Mouse (Mus musculus) liver, adult 2 months (tissue): ENCODE measurements around the gene Rufy3. TPM values are rescaled to one million over a fixed set of nuclear protein-coding genes. Genes with fewer than 3 reads are reported as not detected.

Experiments
- DNase-seq: peaks from one replicate; pipeline ENCODE4 v3.0.0-alpha.2; 2011; ENCODE audit warnings: low read depth, low spot score; ENCODE audit errors: extremely low read depth
- H3K27ac ChIP-seq: fragments of 200-500 bp; replicated peaks from 2 replicates; pipeline ENCODE4 v1.5.1; 2012; ENCODE audit warnings: low read depth, mild to moderate bottlenecking, control low read depth, inconsistent platforms, low read length; ENCODE audit not compliant: insufficient read depth
- H3K27me3 ChIP-seq: fragments of 200-500 bp; 2 replicates; pipeline ENCODE4 v1.6.1; 2012; ENCODE audit warnings: mild to moderate bottlenecking, moderate library complexity, low read length, inconsistent platforms; ENCODE audit not compliant: control insufficient read depth, insufficient read depth
- H3K36me3 ChIP-seq: fragments of 200-500 bp; 2 replicates; pipeline ENCODE4 v1.6.1; 2012; ENCODE audit warnings: low read length, inconsistent platforms; ENCODE audit not compliant: control insufficient read depth, insufficient read depth
- H3K4me1 ChIP-seq: fragments of 200-500 bp; 2 replicates; pipeline ENCODE4 v1.6.1; 2011; ENCODE audit warnings: low read length; ENCODE audit not compliant: control insufficient read depth, insufficient read depth
- H3K4me3 ChIP-seq: fragments of 200-500 bp; 2 replicates; pipeline ENCODE4 v1.5.1; 2011; ENCODE audit warnings: low read depth, mild to moderate bottlenecking, control low read depth, low read length, moderate library complexity; ENCODE audit not compliant: insufficient read depth
- H3K79me2 ChIP-seq: fragments of 200-500 bp; 2 replicates; pipeline ENCODE4 v1.6.1; 2012; ENCODE audit warnings: inconsistent platforms, mild to moderate bottlenecking, low read length, moderate library complexity; ENCODE audit not compliant: control insufficient read depth, insufficient read depth
- H3K9ac ChIP-seq: fragments of 200-500 bp; 2 replicates; pipeline ENCODE4 v1.6.1; 2012; ENCODE audit warnings: low read depth, mild to moderate bottlenecking, control low read depth, inconsistent platforms, low read length
- CTCF ChIP-seq: fragments of 200-500 bp; IDR thresholded peaks from 2 replicates; pipeline ENCODE4 v1.5.1; 2011; ENCODE audit warnings: low read depth, low read length, control low read depth
- POLR2A ChIP-seq: fragments of 200-500 bp; IDR thresholded peaks from 2 replicates; pipeline ENCODE4 v1.6.1; 2011; ENCODE audit warnings: low read length, control low read depth; ENCODE audit not compliant: insufficient read depth; ENCODE audit errors: extremely low read depth
- WGBS: fragments of 180-500 bp; shearing (Covaris S2); methylation state at CpG from one replicate; pipeline ENCODE4 v1.1.7; 2018; 5-methylcytosine and 5-hydroxymethylcytosine counted together
- polyA plus RNA-seq: library from polyadenylated mRNA; depleted of rRNA; stranded (reverse); fragments of >200 nt; gene quantifications from 2 replicates; pipeline ENCODE4 v1.2.3, GENCODE M21; 2012
- total RNA-seq: library from RNA; depleted of rRNA; stranded (reverse); fragments of >200 nt; gene quantifications from 2 replicates; pipeline ENCODE4 v1.2.3, GENCODE M21; 2014

Gene Rufy3
- total and polyA plus RNA-seq, 2 experiments = 9.7 to 31.6 TPM

DNA sequence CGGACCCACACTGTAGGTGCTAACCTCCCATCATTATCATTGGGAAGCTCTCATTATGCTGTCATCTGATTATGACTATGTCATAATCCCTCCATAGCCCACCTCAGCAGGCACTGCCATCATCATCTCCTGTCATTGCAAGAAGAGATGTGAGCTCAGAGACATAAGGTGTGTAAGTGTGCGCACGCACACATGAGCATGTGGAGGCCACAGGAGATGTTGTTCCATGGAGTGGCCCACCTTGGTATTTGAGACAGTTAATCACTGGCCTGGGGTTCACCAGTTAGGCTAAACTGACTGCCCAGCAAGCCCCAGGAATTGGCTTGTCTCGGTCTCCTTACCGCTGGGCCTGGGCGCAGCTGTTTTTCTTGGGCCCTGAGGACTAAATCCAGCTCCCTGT, 16.5 kb downstream of the Rufy3 start:
- H3K4me1 ChIP-seq = peaks cover 12% of the 10 kb centered on the region
- H3K79me2 ChIP-seq = peaks cover 17% of the 10 kb centered on the region
- 98% methylated on average over 6 of the region's 6 CpGs for WGBS
- H3K36me3 ChIP-seq = no peaks in the 10 kb centered on the region
- TF ChIP-seq CTCF (no peak), POLR2A (no peak)
- no peak for DNase-seq
- H3K4me3 ChIP-seq = no peak overlapping the region
- H3K9ac ChIP-seq = no peak overlapping the region
- H3K27me3 ChIP-seq = no peaks in the 10 kb centered on the region
- H3K27ac ChIP-seq = peak overlapping the region; percentile 69

DNA sequence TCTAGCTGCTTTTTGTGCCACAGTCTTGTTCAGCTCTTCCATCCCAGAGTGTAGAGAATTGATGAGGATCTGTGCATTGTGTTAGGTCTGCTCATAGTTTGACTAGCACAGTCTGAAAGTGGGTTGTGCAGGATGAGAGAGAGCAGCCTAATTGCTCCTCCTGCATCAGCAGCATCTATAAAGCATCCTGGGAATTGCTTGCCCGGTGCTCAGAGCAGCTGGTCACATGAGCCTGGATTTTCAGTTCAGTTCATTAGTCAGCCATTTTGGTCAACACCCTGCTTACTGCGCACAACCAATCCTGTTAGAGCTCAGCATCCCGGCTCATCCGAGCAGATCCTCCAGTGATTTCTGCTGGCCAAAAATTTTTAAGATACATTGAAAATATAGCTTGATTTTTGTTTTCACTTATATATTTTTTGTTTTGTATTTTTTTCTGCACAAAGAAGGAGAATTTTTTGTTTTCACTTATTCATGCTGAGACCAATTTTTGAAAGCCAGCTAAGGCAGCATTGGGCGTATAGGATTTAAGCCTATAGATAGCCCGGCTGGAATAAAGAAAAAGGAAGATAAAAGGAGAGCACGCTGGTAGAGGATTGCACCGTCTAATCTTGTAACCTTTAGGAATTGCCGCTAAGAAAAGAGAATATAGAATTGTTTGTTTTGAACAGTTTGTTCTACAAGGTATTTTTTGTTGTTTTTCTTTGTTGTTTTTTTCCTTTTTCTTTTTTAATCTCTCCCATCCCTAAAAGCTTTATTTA, 18.6 kb downstream of the Rufy3 start:
- H3K79me2 ChIP-seq = peaks cover 15% of the 10 kb centered on the region
- H3K4me3 ChIP-seq = no peak overlapping the region
- H3K4me1 ChIP-seq = peaks cover 20% of the 10 kb centered on the region
- H3K27me3 ChIP-seq = no peaks in the 10 kb centered on the region
- no peak overlapping the region for H3K27ac ChIP-seq
- no peak for DNase-seq
- TF ChIP-seq POLR2A (no peak), CTCF (no peak)
- H3K36me3 ChIP-seq = no peaks in the 10 kb centered on the region
- H3K9ac ChIP-seq = no peak overlapping the region
- 74% methylated on average over 9 of the region's 9 CpGs for WGBS

DNA sequence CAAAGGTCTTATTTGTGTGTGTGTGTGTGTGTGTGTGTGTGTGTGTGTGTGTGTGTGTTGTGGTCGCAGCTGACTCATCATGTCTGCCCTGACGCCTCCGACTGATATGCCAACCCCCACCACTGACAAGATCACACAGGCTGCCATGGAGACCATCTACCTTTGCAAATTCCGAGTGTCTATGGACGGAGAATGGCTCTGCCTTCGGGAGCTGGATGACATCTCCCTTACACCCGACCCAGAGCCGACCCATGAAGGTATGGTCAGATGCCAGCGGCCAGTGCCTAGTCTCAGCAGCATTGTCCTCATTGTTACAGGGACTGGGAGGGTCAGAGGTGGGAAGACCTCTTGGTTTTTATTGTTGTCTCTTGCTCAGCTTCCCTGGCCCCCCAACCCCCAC, 19.2 kb downstream of the Rufy3 start:
- 47% methylated on average over 9 of the region's 9 CpGs for WGBS
- Histone ChIP-seq H3K27me3 (no peaks in the 10 kb centered on the region), H3K4me1 (peaks cover 20% of the 10 kb centered on the region), H3K4me3 (no peak overlapping the region), H3K9ac (no peak overlapping the region), H3K27ac (no peak overlapping the region), H3K79me2 (peaks cover 21% of the 10 kb centered on the region), H3K36me3 (no peaks in the 10 kb centered on the region)
- DNase-seq = no peak
- TF ChIP-seq POLR2A (no peak), CTCF (no peak)

DNA sequence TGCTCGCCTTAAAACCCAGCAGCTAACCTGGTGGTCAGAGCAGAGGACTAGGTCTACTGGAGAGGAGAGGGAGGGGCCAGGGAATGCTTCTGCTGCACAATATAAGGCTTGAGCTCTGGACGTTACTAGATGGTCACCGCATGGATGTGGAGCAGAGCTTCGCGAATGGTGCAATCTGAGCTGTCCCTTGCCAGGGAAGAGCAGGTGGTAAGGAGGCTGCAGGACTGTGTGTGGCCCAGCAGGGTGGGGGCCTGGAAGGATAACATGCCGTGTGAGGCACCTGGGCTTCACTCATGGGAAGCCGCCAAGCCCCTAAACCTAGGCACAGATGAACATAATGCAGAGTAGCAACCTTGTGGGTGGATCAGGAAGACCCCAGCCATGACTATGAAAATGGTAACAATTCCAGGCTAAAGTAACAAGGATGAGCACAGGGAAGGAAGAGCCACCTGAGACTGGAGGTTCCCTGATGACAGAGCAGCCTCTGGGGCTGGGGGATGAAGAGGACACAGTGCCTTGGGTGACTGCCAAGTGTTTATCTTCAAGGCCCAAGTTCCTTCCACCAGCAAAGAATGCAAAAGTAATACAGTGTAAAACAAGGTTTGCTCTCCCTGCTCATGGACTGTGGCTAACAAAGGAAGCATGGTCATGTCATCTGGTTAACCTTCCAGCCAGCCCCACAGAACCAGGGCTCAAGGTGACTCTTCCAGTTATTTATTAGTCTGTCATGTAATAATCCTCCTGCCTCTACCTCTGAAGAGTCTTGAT, 21.8 kb downstream of the Rufy3 start:
- H3K27ac ChIP-seq = peak overlapping the region; percentile 59
- no peak overlapping the region for H3K4me3 ChIP-seq
- peak; percentile 45 for DNase-seq

DNA sequence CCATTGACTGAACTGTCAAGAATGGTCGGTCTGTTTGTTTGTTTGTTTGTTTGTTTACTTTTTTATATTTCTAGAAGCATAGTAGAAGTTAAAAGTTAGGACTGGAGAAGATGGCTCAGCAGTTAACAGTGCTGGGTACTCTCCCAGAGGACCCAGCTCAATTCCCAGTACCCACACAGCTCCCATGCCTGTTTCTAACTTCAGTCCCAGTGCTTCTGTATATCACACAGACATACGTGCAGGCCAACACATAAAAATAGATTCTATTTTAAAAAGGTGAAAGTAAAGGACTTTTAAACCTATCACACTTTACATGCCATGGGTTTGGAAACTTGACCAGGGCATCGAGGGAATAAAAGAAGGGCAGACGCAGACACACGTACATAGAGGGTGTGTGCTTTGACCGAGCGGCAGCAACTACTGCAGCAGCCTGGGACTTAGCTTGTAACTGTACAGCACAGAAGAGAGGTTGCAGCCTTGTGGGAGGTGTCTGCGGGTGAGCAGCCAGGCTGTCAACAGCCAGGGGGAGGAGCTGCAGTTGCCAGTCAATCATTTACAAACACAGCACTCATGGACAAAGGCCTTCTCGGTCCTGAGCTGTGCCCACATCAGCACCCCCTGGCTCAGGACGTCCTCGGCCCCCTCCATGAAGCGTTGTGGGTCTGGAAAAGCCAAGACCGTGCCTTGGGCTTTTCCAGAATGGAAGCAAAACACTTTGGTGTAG, 22.5 kb downstream of the Rufy3 start:
- WGBS = 20% methylated on average over 13 of the region's 13 CpGs
- peaks cover 14% of the 10 kb centered on the region for H3K4me1 ChIP-seq
- no peaks in the 10 kb centered on the region for H3K27me3 ChIP-seq
- H3K9ac ChIP-seq = no peak overlapping the region
- TF ChIP-seq POLR2A (peak; percentile 67; the same call in 1 of the 2 replicates), CTCF (no peak)
- no peaks in the 10 kb centered on the region for H3K36me3 ChIP-seq
- H3K79me2 ChIP-seq = peaks cover 14% of the 10 kb centered on the region
- peak; percentile 93 for DNase-seq
- H3K4me3 ChIP-seq = no peak overlapping the region
- H3K27ac ChIP-seq = peak overlapping the region; percentile 59

More for the DNA sequence above, 21.8 kb downstream of the Rufy3 start:
- peaks cover 19% of the 10 kb centered on the region for H3K4me1 ChIP-seq
- no peaks in the 10 kb centered on the region for H3K27me3 ChIP-seq
- TF ChIP-seq POLR2A (no peak), CTCF (no peak)
- no peaks in the 10 kb centered on the region for H3K36me3 ChIP-seq
- H3K79me2 ChIP-seq = peaks cover 17% of the 10 kb centered on the region
- H3K9ac ChIP-seq = no peak overlapping the region
- 64% methylated on average over 7 of the region's 7 CpGs for WGBS
